Mouse (Mus musculus) layer of hippocampus, postnatal 36 days (tissue): ENCODE results near the gene Fxyd7. TPM values are rescaled to one million over a fixed set of nuclear protein-coding genes. Genes with fewer than 3 reads are reported as not detected.

Experiments used
- DNase-seq, 2 experiments: peaks; one replicate each; pipeline ENCODE4 v3.0.0; 2022
- total RNA-seq, 2 experiments: library from RNA; stranded (reverse); gene quantifications; 2 replicates each; pipeline ENCODE4 v1.2.3; 2021

The Fxyd7 gene
- total RNA-seq: 100 to 1,000 TPM; 111 to 125 TPM

DNA sequence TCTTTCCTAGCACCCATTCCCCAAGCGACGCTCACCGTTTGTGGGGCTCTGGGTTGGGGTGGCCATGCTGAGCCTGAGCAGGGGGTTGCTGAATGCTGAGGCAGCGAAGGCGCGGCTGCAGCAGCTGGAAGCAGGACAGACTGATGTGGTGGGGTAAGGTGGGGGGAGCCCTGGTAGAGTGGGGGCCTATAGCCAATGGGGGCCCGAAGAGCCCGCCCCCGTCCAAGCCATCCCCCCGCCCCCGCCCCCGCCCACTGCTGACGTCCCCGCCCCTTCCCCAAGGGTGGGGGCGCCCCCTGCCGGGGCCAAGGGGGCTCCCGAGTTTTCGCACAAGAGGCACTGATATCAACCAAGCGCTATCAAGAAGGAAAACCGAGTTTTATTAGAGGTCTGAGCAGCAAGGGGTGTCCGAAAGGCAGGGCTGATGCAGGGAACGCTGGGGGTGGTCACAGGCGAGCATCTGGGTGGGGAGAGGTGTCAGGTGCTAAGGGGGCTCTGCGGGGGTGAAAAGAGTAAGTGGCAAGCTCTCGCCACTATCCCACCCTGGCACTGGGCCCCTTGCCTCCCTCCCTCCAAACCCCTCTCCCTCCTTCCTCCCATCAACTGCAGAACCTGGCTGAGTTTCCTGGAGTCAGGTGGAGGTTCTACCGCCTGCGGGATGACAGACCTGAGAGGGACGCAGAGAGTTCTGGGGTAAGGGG is at the start of gene Fxyd7:
Gene Fxyd7 (minus strand): TSS at position 147 of the 701 bp plus-strand sequence.
- DNase-seq: no peak

DNA sequence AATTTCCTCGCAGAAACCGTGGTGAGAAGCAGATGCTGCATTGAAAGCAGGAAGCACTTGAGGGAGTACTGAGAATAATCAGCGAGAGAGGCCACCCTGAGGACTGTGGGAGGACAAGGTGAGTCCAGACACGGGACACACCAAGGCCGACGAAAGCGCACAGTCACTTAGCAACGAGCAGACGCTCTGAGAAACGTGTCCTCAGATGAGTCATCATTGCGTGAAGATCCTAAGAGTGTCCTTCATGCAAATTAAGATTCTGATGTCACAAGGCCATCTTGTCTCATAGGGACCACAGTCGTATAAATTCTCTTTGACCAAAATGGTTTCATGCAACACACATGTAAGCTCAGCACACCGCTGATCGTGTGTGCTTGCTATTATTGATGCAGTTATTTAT is 49.5 kb upstream of the Fxyd7 start:
- DNase-seq: no peak

DNA sequence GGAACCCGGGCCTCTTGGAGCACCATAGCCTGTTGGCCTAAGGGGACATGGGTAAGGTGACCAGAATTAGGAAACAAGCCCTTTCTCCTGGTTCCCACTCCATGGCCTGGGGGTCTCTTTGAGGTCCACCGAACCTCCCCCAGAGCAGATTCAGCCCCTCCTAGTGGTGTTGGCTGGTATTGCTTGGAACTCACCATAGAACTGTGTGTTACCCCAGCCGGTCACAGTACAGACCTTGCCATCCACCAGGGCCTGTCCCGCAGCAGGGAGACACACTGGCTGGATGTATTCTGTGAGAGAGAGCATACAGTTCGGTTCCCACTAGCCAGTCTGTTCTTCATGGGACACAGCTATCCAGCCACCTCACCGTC is 48.3 kb upstream of the Fxyd7 start:
- no peak for DNase-seq

DNA sequence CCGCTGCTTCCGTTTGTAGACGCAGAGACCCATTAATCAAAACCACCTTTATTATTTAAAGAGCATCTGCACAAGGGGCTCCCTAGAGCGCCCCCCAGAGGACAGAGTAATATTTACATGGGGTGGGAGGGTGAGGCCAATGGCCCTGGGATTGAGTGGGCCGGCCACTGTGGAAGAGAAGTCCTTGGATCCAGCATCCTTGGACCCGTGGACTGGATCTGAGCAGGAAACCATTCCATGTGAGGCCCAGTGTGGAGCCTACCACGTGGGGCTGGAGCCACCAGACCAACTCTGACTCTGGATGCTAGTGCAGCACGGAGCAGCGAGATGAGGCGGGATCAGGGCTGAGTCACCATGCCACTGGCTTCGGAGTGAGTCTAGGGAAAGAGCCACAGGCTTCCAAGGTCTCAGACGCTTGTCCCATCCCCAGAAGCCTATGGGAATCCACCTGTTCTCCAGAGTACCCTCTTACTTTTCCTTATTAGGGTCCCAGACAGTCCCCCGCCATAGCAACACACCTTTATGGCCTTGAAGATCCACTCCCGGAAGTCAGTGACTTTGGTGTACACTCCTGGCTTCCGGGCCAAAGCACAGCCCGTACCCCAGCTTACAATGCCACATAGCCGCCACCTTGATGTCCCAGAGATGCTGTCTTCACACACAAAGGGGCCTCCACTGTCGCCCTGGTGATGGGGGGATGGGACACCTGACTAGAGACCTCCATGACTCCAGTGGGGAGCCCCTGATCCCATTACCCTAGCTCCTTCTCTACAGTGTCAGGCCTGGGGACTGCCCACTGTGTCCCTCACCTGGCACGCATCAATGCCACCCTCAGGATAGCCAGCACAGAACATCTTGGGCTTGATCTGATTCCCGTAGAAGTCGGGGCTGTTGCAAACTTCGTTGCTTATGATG is 47.7 kb upstream of the Fxyd7 start:
- no peak for DNase-seq

DNA sequence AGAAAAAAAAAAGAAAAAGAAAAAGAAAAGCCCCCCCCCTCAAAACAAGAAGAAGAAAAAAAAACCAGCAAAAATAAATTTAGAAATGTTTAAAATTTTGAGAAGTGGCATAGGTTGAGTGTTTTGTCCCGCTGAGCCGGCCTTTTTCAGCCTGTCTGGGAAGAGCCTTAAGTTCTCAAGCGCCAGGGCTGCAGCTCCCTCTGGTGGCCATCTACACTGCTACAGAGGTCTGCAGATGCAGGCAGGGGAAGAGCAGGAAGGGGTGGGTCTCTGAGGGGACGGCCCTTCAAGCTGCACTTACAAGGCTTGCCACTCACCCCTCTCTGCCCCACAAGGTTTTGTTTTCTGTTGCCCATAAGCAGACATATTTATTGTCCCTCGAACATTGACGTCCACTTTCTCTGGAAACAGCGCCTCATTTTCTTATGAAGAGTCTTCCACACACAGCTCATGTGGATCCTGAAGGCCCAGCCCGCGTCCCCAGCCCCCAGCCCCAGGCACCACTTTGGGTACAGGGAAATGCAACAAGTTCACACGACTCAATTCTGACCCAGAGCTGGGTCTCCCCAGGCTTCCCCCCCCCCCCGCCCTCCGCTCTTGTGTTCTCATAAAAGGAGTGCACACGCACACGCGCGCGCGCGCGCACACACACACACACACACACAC is 46.4 kb upstream of the Fxyd7 start:
- DNase-seq: peak; percentile 86 to 87

- DNase-seq: no peak
These were observed 45.8 kb upstream of the Fxyd7 start for GRCm38 (mm10) chr7:31096892-31097564.

GRCm38 (mm10) chr7:31094774-31095501 is 43.7 kb upstream of the Fxyd7 start:
- no peak for DNase-seq

- DNase-seq: no peak
These were observed 38.5 kb upstream of the Fxyd7 start for GRCm38 (mm10) chr7:31089721-31090120.

- no peak for DNase-seq
These were observed 36.9 kb upstream of the Fxyd7 start for GRCm38 (mm10) chr7:31088206-31088605.

- no peak for DNase-seq
These were observed 36.0 kb upstream of the Fxyd7 start for GRCm38 (mm10) chr7:31087262-31087661.

DNA sequence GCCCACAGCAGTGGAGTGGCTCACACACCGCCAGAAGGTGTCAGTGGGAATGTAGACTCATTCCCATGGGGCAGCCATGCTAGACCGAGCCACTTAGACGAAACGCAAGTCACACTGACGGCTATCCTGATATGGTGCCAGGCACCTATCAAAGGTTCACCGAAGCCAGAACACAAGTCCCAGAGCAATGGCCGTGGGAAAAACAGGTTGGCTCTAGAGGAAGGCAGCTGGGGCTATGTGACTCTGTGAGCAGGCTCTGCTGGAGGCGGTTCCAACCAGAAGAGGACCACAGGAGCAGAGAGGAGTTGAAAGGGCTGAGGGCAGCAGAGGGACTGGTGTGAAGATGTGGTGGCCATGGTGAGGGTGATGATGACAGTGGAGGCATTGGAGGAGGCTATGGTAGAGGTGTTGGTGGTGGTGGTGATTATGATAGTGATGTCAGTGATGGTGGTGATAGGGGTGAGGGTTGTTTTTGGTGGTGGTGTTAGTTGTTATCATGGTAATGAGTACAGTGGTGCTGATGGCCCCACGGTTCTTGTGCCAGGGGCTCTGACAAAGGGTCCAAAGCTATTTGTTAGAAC is 35.0 kb upstream of the Fxyd7 start:
- DNase-seq: no peak

GRCm38 (mm10) chr7:31085171-31085570 is 33.9 kb upstream of the Fxyd7 start:
- peak; percentile 19 to 37 for DNase-seq

DNA sequence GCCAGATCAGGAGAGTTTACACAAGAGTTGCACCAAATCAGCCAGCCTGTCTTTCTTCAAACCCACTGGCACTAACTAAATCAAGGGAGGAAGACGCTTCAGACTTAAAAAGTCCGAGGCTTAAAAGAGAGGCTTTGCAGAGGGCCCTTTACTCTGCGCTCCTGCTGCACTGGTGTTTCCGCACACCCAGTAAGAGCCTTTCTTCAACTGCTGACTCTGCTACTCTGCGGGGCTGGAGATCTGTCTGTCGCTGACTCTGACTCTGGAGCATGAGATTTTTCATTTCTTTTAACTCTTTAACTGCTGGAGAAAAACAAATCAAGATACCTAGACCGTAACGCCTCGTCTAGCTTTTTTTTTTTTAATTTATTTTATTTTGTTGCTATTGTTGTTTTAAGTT is 32.9 kb upstream of the Fxyd7 start:
- DNase-seq: no peak

- DNase-seq: peak in 1 of 2 experiments; percentile 50
These were observed 31.7 kb upstream of the Fxyd7 start for GRCm38 (mm10) chr7:31082831-31083588.

GRCm38 (mm10) chr7:31082106-31082505 is 30.8 kb upstream of the Fxyd7 start:
- DNase-seq: no peak

DNA sequence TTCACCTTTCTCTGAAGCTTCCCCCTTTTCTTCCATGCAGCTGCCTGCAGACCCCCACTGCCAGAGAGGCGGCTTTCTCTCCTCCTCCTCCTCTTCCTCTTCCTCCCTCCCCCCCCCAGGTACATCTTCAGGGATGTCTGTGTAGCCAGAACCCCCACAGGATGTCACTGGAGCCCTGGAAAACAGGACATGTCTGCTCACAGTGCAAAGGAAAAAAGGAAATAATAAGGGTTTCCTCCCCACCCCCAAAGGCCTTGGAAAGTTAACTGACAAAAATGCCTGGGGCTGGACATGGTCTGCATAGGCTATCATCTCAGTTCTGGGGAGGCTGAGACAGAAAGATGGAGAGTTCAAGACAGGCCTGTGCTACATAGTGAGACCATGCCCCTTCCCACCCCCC is 29.8 kb upstream of the Fxyd7 start:
- no peak for DNase-seq

DNA sequence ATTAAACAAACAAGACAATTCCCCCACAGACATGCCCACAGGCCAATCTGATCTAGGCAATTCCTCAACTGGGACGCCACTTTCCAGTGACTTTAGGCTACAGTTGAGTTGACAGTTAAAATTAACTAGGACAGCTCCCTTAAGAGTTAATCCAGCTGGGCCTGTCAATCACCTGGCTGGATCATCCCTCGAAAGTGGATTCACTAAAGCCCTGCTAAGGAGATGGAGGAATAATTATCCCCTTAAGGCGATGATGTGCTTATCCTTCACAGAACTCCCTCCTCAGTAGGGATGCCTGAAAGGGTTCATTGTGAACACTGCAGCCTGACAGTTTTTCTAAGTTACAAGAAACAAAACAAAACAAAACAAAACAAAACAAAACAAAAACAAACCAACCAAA is 29.3 kb upstream of the Fxyd7 start:
- DNase-seq: no peak

- DNase-seq: no peak
These were observed 28.4 kb upstream of the Fxyd7 start for GRCm38 (mm10) chr7:31079670-31080069.

GRCm38 (mm10) chr7:31077885-31078445 is 26.7 kb upstream of the Fxyd7 start:
- DNase-seq: peak; percentile 34 to 48

DNA sequence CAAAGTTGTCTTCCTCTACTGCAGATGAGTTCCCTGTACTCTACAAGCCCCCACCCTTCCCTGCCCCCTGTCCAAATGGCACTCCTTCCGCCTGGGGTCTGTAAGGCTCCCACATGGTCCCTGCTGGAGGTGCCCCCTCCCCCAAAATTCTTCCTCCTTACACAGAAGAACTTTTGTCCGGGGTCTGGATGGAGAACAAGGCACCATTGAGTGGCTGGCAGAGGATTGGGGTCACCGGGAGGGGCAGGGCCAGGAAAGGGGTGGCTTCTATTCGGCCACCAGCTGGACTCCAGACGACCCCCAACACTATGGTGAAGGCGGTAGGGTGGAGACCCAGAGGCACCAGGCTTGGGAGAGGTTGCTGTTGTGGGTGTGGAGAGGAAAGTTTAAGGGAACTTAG is 26.2 kb upstream of the Fxyd7 start:
- peak in 1 of 2 experiments; percentile 61 for DNase-seq
